Mouse (Mus musculus): ENCODE data around the gene Slc38a9. TPM values are rescaled to one million over a fixed set of nuclear protein-coding genes. Genes with fewer than 3 reads are reported as not detected.

Gene Slc38a9
- polyA plus RNA-seq, 1 experiment from 2014 or later = 10.1 TPM

- Histone ChIP-seq H3K4me3 (ENCODE audit: low read depth, low read length) (no peak overlapping the region), H3K9ac (ENCODE audit: low read length) (no peak overlapping the region), H3K36me3 (ENCODE audit: control insufficient read depth, insufficient read depth, low read length) (no peaks in the 10 kb centered on the region), H3K9me3 (ENCODE audit: control insufficient read depth, low read length) (no peaks in the 10 kb centered on the region), H3K27ac (replicated peaks) (no peak overlapping the region), H3K4me2 (replicated peaks; ENCODE audit: low read depth) (no peak overlapping the region), H3K4me1 (replicated peaks; ENCODE audit: control insufficient read depth, insufficient read depth) (no peaks in the 10 kb centered on the region), H3K27me3 (ENCODE audit: control insufficient read depth, insufficient read depth, low read length) (no peaks in the 10 kb centered on the region)
- DNase-seq (ENCODE audit: low spot score) (no peak), ATAC-seq (ENCODE audit: low FRiP score, low TSS enrichment) (no peak)
- WGBS = 54% methylated on average over 6 of the region's 6 CpGs
- no peak for TF ChIP-seq CTCF (IDR thresholded peaks at IDR 0.05; ENCODE audit: low read depth)
- TF ChIP-seq EP300 (optimal IDR thresholded peaks at IDR 0.05) = no peak
Measured at GRCm38 (mm10) chr13:112672797-112673196, 12.2 kb downstream of the Slc38a9 start.

- no peak overlapping the region for H3K4me2 ChIP-seq (replicated peaks; ENCODE audit: low read depth)
- no peak overlapping the region for H3K27ac ChIP-seq (replicated peaks)
- no peak overlapping the region for H3K4me3 ChIP-seq (ENCODE audit: low read depth, low read length)
- H3K27me3 ChIP-seq (ENCODE audit: control insufficient read depth, insufficient read depth, low read length) = no peaks in the 10 kb centered on the region
- H3K9ac ChIP-seq (ENCODE audit: low read length) = no peak overlapping the region
- no peaks in the 10 kb centered on the region for H3K9me3 ChIP-seq (ENCODE audit: control insufficient read depth, low read length)
- no peaks in the 10 kb centered on the region for H3K4me1 ChIP-seq (replicated peaks; ENCODE audit: control insufficient read depth, insufficient read depth)
- TF ChIP-seq CTCF (IDR thresholded peaks at IDR 0.05; ENCODE audit: low read depth) = peak; percentile 98
- no peak for TF ChIP-seq EP300 (optimal IDR thresholded peaks at IDR 0.05)
- peak; percentile 76 for ATAC-seq (ENCODE audit: low FRiP score, low TSS enrichment)
- WGBS = 8% methylated on average over 9 of the region's 9 CpGs
- no peaks in the 10 kb centered on the region for H3K36me3 ChIP-seq (ENCODE audit: control insufficient read depth, insufficient read depth, low read length)
- peak; percentile 60 for DNase-seq (ENCODE audit: low spot score)
Measured at GRCm38 (mm10) chr13:112673899-112674447, 13.4 kb downstream of the Slc38a9 start.

GRCm38 (mm10) chr13:112678154-112678553, 17.6 kb downstream of the Slc38a9 start:
- no peaks in the 10 kb centered on the region for H3K4me1 ChIP-seq (replicated peaks; ENCODE audit: control insufficient read depth, insufficient read depth)
- H3K4me3 ChIP-seq (ENCODE audit: low read depth, low read length) = no peak overlapping the region
- WGBS = 91% methylated on average over 4 of the region's 4 CpGs
- H3K4me2 ChIP-seq (replicated peaks; ENCODE audit: low read depth) = no peak overlapping the region
- DNase-seq (ENCODE audit: low spot score) (no peak), ATAC-seq (ENCODE audit: low FRiP score, low TSS enrichment) (no peak)
- H3K9ac ChIP-seq (ENCODE audit: low read length) = no peak overlapping the region
- no peaks in the 10 kb centered on the region for H3K9me3 ChIP-seq (ENCODE audit: control insufficient read depth, low read length)
- H3K27ac ChIP-seq (replicated peaks) = no peak overlapping the region
- no peaks in the 10 kb centered on the region for H3K36me3 ChIP-seq (ENCODE audit: control insufficient read depth, insufficient read depth, low read length)
- TF ChIP-seq CTCF (IDR thresholded peaks at IDR 0.05; ENCODE audit: low read depth) (peak; percentile 45), EP300 (optimal IDR thresholded peaks at IDR 0.05) (no peak)
- no peaks in the 10 kb centered on the region for H3K27me3 ChIP-seq (ENCODE audit: control insufficient read depth, insufficient read depth, low read length)

GRCm38 (mm10) chr13:112683312-112683711, 22.8 kb downstream of the Slc38a9 start:
- no peak overlapping the region for H3K4me3 ChIP-seq (ENCODE audit: low read depth, low read length)
- TF ChIP-seq EP300 (optimal IDR thresholded peaks at IDR 0.05) = no peak
- TF ChIP-seq CTCF (IDR thresholded peaks at IDR 0.05; ENCODE audit: low read depth) = no peak
- no peak for DNase-seq (ENCODE audit: low spot score)
- no peaks in the 10 kb centered on the region for H3K9me3 ChIP-seq (ENCODE audit: control insufficient read depth, low read length)
- H3K27ac ChIP-seq (replicated peaks) = no peak overlapping the region
- no peaks in the 10 kb centered on the region for H3K27me3 ChIP-seq (ENCODE audit: control insufficient read depth, insufficient read depth, low read length)
- no peaks in the 10 kb centered on the region for H3K4me1 ChIP-seq (replicated peaks; ENCODE audit: control insufficient read depth, insufficient read depth)
- no peak overlapping the region for H3K4me2 ChIP-seq (replicated peaks; ENCODE audit: low read depth)
- H3K36me3 ChIP-seq (ENCODE audit: control insufficient read depth, insufficient read depth, low read length) = no peaks in the 10 kb centered on the region
- H3K9ac ChIP-seq (ENCODE audit: low read length) = no peak overlapping the region
- WGBS = 53% methylated on average over 2 of the region's 2 CpGs
- ATAC-seq (ENCODE audit: low FRiP score, low TSS enrichment) = peak; percentile 54; the same call in 1 of the 2 replicates

- Histone ChIP-seq H3K9ac (ENCODE audit: low read length) (no peak overlapping the region), H3K9me3 (ENCODE audit: control insufficient read depth, low read length) (no peaks in the 10 kb centered on the region), H3K4me3 (ENCODE audit: low read depth, low read length) (no peak overlapping the region), H3K27me3 (ENCODE audit: control insufficient read depth, insufficient read depth, low read length) (no peaks in the 10 kb centered on the region), H3K4me1 (replicated peaks; ENCODE audit: control insufficient read depth, insufficient read depth) (no peaks in the 10 kb centered on the region), H3K27ac (replicated peaks) (no peak overlapping the region), H3K4me2 (replicated peaks; ENCODE audit: low read depth) (no peak overlapping the region), H3K36me3 (ENCODE audit: control insufficient read depth, insufficient read depth, low read length) (no peaks in the 10 kb centered on the region)
- DNase-seq (ENCODE audit: low spot score) (no peak), ATAC-seq (ENCODE audit: low FRiP score, low TSS enrichment) (no peak)
- 61% methylated on average over 6 of the region's 6 CpGs for WGBS
- no peak for TF ChIP-seq EP300 (optimal IDR thresholded peaks at IDR 0.05)
- no peak for TF ChIP-seq CTCF (IDR thresholded peaks at IDR 0.05; ENCODE audit: low read depth)
Measured at GRCm38 (mm10) chr13:112683970-112684369, 23.4 kb downstream of the Slc38a9 start.

GRCm38 (mm10) chr13:112686155-112686554, 25.6 kb downstream of the Slc38a9 start:
- no peaks in the 10 kb centered on the region for H3K27me3 ChIP-seq (ENCODE audit: control insufficient read depth, insufficient read depth, low read length)
- H3K4me1 ChIP-seq (replicated peaks; ENCODE audit: control insufficient read depth, insufficient read depth) = no peaks in the 10 kb centered on the region
- H3K27ac ChIP-seq (replicated peaks) = no peak overlapping the region
- no peak overlapping the region for H3K4me3 ChIP-seq (ENCODE audit: low read depth, low read length)
- no peaks in the 10 kb centered on the region for H3K9me3 ChIP-seq (ENCODE audit: control insufficient read depth, low read length)
- DNase-seq (ENCODE audit: low spot score) (no peak), ATAC-seq (ENCODE audit: low FRiP score, low TSS enrichment) (peak; percentile 40; the same call in 1 of the 2 replicates)
- H3K9ac ChIP-seq (ENCODE audit: low read length) = no peak overlapping the region
- no peak for TF ChIP-seq CTCF (IDR thresholded peaks at IDR 0.05; ENCODE audit: low read depth)
- TF ChIP-seq EP300 (optimal IDR thresholded peaks at IDR 0.05) = no peak
- no peaks in the 10 kb centered on the region for H3K36me3 ChIP-seq (ENCODE audit: control insufficient read depth, insufficient read depth, low read length)
- 31% methylated on average over 2 of the region's 2 CpGs for WGBS
- H3K4me2 ChIP-seq (replicated peaks; ENCODE audit: low read depth) = no peak overlapping the region
